Mouse (Mus musculus) liver, adult 2 months (tissue): Measurements from ENCODE around the gene Agap1.

Experiments used
- CTCF ChIP-seq: fragments of 200-500 bp; IDR thresholded peaks from 2 replicates; pipeline ENCODE4 v1.5.1; 2011; ENCODE audit warnings: low read depth, low read length, control low read depth
- POLR2A ChIP-seq: fragments of 200-500 bp; IDR thresholded peaks from 2 replicates; pipeline ENCODE4 v1.6.1; 2011; ENCODE audit warnings: low read length, control low read depth; ENCODE audit not compliant: insufficient read depth; ENCODE audit errors: extremely low read depth

- TF ChIP-seq POLR2A: no peak
- TF ChIP-seq CTCF: no peak
Observed at GRCm38 (mm10) chr1:89621952-89622351, 167.3 kb downstream of the Agap1 start.
